Mouse (Mus musculus) erythroblast, embryonic 14.5 days (primary cell): ENCODE data around the gene Fgfr2.

Experiments used
- GATA1 ChIP-seq: IDR thresholded peaks from 2 replicates; pipeline ENCODE4 v1.6.1; 2012; ENCODE audit warnings: low read length, inconsistent platforms, mixed read lengths
- TAL1 ChIP-seq: IDR thresholded peaks from 3 replicates; pipeline ENCODE4 v1.6.1; 2012; ENCODE audit warnings: low read length, inconsistent platforms, mixed read lengths

GRCm38 (mm10) chr7:132312396-132312795, 810.8 kb downstream of the Fgfr2 start:
- TF ChIP-seq TAL1 (no peak), GATA1 (no peak)
